Mouse (Mus musculus): ENCODE data around the gene Atp2a1.

DNA sequence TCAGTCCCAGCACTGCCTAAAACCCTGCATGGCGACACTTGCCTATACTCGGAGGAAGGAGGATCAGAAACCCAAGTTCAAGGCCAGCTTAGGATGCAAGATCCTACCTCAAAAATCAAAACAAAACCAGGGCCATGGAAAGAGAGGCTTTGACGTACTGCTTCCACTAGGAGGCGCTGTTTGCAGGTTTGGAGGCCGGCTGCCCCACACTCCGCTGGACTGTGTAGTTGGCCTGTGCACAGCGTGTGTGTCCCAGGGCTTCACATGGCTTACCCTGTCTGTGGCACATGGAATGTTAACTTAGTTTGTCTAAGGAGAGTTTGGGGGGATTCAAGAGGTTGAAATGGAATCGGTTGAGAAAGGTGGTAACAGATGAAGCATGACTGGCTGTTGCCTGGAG lies 26.1 kb downstream of the Atp2a1 start:
- TF ChIP-seq CHD2 (IDR thresholded peaks at IDR 0.05; ENCODE audit: low read depth, low read length) (no peak), MAFK (IDR thresholded peaks at IDR 0.05; ENCODE audit: insufficient read depth, low read depth, low read length) (no peak), ZNF384 (IDR thresholded peaks at IDR 0.05; ENCODE audit: low read depth, low read length) (no peak), ZC3H11A (IDR thresholded peaks at IDR 0.05; ENCODE audit: borderline replicate concordance, low read depth, low read length) (0 out of 2 replicates have a peak, but pooled peaks have one; percentile 3), HCFC1 (IDR thresholded peaks at IDR 0.05; ENCODE audit: borderline replicate concordance, insufficient read depth, low read length) (no peak)
